Mouse (Mus musculus) ZHBTc4 (cell line): ENCODE measurements around the gene Gm42417.
A peak's percentile ranks its signal among the peaks of the same experiment; 100 is the strongest.

ENCODE experiments used
- DNase-seq: peaks from one replicate; pipeline ENCODE4 v3.0.0-alpha.2; 2011; ENCODE audit warnings: low read depth, low spot score

Gene Gm42417

GRCm38 (mm10) chr1:36564101-36564500, 24.9 kb upstream of the Gm42417 start:
- no peak for DNase-seq

- no peak for DNase-seq
Measured at GRCm38 (mm10) chr1:36563632-36564031, 24.4 kb upstream of the Gm42417 start.

DNA sequence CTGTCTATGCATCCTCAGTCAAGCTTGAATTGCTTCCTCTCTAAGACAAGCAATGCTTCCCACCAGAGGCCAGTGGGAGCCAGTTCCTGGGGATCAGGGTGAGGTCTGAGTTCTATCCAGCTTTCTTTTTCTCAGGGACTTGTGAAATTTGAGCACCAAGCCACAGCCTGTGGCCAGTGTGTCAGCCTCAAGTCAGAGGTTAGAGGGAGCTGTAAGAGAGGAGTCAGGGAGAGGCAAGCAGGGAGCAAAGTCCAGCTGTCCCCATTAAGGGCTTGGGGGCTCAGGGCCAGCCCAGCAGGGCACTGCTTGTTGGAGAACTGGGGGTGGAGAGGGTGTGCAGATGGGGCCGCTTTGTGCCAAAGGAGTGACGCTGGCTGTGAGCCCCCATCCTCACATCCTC, 24.0 kb upstream of the Gm42417 start:
- DNase-seq, result no peak

GRCm38 (mm10) chr1:36562388-36562787, 23.2 kb upstream of the Gm42417 start:
- DNase-seq, result no peak

- no peak for DNase-seq
Measured at GRCm38 (mm10) chr1:36560903-36561302, 21.7 kb upstream of the Gm42417 start.

DNA sequence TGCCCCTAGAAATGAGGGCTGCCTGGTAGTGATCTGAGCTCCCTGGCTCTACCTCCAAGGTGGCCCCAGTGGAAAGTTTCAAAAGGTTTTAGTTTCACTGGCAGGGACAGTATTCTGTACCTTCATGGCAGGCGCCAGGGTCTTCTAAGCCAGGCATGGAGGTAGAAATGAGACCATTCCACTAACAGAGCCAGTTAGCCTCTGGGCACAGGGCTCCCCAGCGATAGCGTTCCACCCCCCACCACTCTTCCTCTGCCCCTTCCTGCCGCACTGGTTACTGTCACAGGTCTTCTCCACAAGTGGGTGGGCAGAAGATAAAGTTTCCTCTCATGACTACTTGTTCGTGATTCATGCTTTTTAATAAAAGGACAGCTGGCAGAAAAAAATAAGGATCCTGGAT, 20.7 kb upstream of the Gm42417 start:
- DNase-seq, result no peak

DNA sequence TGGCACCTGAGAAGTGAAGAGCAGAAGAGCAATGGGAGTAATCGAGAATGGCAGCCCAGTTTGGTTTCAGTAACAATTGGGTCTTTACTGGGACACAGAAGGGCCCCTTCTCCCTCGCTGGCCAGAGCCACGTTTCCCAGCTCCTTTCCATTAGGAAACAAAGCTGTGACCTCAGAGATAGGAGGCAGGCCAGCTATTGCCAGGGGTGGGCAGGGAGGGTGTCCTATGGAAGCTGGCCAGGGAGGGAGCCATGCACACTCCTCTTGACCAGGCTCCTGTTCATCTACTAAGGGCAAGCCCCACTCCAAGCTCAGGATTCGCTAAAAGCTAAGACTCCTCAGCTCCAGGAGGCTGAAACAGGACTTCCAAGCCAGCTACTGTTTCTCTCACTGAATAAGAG, 20.0 kb upstream of the Gm42417 start:
- DNase-seq, result no peak

GRCm38 (mm10) chr1:36558031-36558993, 19.1 kb upstream of the Gm42417 start, which contains the start of gene Sema4c:
Sema4c (minus strand) TSS chr1:36558349.
- peak; percentile 86 for DNase-seq

DNA sequence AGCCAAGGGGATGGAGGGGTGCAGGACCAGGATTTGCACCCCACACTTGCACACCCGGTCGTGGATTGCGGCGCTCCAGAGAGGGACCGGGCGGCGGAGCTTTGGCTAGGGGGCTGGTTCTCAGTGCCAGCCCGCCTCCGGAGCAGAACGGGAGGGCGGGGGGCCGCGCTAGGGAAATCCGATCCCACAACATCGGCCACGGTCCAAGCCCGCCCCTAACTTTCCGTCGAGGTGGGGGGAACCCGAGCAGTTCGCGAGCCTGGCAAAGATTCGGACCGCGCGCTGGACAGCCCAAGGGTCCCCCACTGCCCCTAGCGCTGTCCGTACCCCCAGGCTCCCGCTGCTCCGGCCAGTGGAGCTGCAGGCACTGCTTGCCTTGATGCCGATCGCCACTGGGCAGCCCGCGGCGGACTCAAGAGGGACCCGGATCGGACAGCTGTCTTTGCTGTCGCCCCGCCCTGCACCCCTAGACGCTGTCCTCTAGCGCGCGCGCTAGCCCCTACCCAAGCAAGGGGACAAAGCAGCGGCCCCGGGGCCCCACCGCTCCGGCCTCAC, 18.3 kb upstream of the Gm42417 start:
- no peak for DNase-seq

DNA sequence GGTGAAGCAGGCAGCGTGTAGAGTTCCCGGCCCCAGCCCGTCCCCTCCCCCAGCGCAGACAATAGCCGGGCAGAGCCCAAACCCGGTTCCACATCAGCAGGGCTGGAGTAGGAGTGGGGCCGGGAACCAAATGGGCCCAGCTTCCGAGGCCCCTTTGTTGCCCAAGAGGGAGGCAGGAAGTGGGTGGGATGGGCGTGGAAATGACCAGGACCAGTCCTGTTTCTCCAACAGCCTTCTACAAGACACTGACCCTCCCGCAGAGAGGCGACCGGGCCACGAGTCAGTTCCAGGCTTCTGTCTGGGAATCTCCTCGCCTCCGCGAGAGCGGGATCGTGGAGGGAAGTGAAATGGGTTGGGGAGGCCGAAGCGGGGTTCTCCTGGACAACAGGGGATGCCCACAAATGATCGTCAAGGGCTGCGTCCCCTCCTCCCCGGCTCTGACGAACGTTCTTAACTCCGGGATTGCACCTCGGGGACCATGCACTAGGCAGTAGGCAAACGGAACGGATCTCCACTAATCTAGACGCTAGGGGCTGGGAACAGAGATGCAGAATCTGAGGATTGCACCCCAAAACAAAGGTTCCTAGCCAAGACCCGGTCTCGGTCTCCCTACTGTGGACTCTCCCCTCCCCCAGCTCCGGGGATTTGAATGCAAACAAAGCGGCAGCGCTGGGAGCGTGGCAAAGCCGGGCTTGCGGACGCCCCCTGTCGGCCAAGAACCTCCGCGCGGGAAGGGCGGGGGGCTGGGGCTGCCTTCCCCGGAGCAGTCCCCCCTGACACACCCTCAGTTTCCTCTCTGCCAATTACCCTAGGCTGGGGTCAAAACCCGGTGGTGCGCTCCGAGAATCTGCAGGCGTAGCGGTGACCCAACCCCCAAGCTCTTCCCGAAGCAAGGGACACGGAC, 17.6 kb upstream of the Gm42417 start:
- DNase-seq, result peak; percentile 93

DNA sequence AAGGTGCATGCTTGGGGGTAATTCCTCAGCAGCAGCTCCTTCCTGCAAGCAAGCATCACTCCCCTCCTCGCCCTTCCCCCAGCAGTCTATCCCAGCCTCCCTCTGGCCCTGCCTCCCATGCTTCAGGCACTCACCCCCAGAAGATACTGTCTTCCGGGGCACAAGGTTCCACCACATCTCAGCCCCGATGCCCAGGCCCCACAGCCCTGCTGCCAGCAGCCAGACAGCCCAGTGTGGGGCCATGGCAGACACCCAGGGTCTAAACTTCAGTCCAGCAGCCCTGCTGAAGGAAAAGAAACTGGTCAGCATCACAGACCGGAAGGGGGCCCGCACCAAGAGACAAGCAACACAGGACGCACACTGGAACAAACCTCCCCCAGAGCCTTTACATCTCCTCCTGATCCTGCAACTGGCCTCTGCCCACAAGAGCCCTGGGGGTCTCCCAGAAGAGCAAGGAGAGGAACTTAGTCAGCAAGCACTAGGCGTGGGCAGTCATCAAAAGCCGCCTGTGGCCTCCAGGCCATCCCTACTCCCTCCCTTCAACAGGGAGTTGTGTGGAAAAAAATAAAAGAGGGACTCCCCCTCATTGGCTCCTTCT, 16.7 kb upstream of the Gm42417 start:
- DNase-seq, result no peak

DNA sequence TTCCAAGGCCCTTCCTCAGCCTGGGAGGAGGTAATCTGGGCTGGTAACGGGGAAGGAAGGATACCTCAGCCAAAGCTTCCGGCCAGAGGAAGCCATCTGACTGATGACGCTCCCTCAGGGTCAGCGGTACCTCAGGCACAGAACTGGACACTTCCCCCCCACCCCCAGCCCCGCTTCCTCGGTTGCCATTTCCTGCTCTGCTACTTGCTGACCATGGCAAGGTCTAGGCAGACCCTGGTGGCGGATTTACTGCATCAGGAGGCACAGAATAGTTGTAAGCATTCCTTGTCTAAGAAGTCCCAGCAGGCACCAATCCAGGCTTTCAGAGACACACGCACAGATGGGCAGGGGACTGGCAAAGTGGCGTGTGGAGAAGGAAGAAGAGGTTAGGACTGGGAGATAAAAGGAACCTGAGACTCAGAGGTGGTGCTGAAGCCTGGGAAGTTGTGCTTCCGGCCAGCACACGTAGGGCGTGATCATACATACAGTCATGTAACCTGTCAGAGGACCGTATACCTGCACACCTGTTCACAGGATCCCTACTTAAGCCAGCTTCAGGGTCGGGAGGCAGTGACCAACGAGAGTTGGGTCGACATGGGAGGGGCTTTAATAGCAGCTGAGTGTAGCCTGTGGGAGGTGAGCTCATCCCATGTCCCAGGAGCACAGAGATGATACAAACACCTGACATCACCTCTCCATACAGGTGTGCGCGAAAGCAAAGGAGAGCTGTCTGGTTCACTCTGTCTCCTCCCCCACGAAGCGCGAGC, 15.6 kb upstream of the Gm42417 start:
- DNase-seq, result no peak

- DNase-seq, result no peak
Measured at GRCm38 (mm10) chr1:36552506-36552905, 13.3 kb upstream of the Gm42417 start.

DNA sequence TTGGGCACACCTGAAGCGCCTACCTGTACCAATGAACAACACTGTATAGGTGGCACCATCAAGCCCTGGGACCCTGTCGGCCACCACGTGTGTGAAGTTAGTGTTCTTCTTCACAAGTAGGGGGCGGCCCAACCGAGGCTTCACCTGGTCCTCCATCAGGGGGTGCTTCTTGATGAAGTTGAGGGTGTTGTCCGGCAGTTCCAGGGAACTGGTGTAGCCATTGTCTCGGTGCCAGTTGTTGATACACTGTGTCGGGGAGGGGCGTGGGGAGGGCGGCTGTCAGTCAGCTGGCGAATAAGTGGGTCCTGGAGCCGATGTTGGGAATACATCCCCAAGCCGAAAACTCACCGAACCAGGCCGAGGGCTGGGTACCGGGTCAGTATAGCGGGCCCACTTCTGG, 12.7 kb upstream of the Gm42417 start:
- no peak for DNase-seq

DNA sequence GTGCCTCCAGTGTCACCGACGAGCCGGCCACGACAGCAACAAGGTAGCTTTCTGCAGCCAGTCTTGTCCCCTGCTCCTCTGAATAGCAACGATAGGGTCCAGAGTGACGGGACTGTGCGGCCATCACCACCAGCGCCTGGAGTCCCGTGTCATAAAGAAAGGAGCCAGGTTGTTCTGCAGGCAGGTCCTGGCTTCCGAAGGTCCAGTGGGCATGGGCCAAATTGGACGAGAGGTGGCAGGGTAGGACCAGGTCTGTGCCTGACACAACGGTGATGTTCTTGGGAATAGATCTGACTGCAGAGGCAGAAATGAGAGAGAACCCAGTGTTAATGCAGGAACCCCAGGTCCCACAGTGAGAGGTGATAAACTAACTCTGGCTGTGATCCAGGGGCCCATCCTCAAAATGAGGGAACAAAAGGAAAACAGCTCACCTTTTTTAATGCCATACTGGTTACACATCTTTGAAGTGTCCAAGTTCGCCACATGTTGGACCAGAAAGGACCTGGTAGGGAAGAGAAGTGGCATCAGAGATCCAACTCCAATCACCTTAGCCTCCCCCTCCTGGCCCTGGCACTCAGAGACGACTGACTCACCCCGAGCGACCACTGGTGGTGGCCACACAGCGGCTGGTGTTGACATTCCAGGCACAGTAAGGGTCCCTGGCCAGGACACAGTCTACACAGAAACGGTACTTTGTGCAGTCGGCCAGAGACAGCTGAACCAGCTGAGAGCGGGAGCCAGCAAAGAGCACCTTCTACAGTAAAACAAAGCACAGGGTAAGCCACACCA, 11.0 kb upstream of the Gm42417 start:
- DNase-seq, result no peak

DNA sequence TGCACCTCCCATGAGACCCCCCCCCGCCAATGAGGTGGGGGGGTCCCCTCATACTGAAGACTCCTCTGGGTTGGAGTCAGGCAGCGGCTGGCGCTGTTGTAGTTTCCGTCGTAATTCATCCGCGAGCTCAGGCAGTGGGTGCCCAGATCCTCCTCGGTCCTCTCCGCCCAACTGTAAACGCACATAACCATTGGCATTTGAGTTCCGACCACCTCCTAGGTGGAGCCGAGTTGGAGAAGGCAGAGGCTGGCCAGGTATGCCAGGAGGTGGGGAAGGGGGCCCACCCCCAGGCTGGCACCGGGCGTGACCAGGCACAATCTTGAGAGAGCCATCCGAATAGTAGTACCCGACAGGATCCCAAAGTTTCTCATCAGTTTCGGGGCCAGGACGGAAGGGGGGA, 10.3 kb upstream of the Gm42417 start:
- no peak for DNase-seq

DNA sequence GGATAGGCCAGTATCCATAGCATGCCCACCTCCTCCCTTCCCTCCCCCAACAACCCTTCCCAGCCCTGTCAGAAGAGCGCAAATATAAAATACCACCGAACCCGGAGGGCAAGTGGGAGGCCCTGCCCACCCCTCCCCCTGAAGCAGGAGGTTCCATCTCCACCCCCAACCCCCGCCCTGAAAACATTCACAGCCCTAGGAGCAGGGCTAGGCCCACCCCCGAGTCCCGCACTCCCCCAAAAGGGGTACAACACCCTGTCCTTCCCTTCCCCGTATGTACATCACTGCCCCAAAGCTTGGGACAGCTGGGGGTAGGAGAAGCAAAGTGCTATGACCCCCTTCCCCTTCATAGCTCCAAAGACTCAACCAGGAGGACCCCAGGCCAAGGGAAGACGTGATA, 9.5 kb upstream of the Gm42417 start:
- DNase-seq, result no peak

- no peak for DNase-seq
Measured at GRCm38 (mm10) chr1:36547981-36548598, 8.9 kb upstream of the Gm42417 start.

DNA sequence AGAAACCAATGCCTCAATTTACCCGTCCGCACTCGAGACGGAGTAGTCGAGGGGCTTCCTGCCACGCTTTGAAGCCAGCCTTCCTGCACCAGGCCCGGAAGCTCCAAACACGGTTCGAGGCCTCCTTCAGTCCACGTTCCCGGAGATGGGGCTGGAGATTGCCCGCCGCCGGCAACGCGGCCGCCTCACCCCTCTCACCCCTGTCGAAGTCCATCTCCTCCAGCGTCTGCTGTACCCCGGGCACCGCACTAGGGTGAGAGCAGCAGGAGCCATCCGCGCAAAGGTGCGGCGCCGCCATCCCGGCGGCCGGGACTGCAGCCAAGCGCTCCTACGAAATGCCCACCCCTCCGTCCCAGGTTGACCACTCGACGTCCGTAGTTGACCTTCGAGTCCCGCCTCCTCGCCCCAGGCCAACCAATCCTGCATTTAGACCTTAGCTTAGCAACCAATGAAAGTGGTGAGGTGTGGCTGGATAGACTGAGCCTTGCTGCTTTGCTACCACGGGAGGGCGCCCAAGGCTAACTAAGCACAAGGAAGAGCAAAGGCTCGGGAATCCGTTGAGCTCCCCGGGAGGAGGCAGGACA, 7.8 kb upstream of the Gm42417 start, which contains the start of gene Ankrd39:
TSS of gene Ankrd39 (minus strand) at position 558 of the 584 bp plus-strand sequence.
- DNase-seq, result peak; percentile 99
